Mouse (Mus musculus): ENCODE data around the gene Ncoa5.

Ncoa5 gene

DNA sequence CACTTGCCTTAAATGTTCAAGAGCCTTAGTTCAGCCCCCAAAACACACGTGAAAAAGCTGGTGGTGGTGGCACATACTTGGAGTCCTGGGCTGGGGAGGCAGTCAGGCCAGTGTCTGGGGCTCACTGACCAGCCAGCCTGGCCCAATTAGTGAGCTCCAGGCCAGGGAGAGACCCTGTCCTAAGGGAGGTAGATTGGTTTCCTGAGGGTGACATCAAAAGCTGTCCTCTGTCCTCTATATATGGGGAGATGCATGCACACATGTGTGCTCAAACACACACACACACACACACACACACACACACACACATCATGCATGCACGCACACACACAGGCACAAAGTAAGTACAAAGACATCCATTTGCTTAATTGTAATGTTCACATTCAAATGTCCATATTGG, 9.1 kb upstream of the Ncoa5 start:
- no peak for DNase-seq

DNA sequence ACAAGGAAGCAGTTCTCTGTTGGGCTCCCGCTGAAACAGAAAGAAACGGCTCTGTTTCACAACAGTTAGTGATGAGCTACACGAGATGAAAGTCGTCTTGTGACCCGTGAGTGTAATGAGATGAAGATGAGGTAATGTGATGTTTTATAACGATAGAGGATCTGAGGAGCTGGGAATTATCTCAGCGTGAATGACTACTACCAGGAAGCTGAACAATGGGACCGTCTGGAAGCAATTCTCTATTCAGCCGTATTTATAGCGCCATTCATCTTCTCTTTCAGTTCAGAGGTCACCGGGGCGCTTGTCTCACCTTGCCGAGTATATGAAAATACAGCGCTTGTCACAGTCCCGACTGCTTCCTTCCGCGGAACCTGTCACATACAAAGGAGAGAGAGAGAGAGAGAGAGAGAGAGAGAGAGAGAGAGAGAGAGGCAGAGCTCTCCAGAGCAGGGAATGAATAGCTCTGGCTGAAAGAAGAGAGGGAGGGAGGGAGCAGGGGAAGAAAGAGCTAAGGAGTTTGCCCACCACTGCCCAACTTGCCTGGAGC, 8.5 kb upstream of the Ncoa5 start:
- DNase-seq = peak; percentile 75

DNA sequence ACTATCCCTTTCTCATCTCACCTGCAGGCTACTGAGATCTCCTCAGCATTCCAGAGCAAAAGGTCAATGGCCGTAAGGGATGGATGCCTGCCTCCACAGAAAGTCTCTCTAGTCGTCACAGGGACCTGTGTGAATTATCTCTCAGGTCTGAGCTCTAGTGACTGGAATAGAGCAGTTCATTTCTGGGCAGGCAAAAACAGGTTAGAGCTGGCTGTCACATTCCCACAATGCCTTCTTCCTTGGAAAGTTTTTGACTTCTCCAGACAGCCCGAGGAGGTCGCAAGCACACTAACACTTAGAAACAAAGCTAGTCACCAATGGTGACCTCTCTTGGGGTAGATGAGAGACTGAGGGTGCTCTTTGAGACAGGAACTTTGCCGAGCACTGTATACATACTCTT, 7.5 kb upstream of the Ncoa5 start:
- no peak for DNase-seq

DNA sequence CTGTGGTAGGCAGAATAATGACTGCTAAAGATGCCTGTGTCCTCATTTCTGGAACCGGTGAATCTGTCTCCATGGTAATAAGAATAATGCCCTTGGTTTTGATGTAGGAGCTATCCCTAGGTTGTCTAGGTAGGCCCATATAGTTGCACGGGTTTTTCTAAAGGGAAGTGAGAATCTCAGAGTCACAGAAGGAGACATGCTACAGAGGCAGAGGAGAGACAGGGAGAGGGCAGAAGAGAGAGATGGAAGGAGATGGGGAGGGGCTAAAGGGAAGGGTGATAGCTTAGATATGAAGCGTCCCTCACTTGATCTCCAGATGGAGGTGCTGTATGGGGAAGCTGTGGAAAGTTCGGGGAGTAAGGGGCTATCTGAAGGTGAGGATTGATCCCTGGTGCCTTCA, 2.7 kb upstream of the Ncoa5 start:
- DNase-seq = no peak

DNA sequence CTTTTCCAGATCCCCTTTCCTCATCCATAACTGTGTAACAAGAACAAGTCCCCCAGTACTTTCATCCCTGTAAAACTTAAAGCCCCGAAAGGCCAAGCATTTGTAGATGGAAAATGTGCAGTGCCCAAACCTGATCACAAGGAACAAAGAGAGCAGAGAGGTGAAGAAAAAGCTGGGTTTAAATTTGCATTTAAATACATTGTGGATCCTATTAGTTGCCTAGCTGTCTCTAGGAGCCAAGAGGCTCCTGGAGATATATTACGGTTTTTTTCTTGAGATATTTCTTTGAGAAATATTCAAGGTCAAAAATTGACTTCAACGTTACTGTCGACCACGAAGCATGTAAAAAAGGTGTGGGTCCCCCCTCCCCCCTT, 378 bp upstream of the Ncoa5 start:
- no peak for DNase-seq

DNA sequence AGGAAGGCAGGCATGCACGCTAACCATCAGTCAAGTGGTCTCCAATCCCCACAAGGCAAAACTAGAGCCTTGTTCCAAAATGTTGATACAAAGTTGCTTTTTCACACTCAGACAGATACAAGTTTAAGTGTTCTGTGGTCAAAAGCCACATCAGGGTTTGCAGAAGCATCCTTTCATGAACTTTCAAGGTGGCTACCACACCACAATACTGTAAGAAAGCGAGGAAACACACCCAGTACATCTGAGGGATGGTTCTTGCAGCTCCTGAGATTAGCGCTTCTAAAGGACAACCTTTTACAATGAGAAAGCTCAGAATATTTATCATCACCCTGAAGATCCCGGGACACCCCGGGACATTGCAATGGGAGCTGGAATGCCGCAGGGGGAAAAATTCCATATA, 1.4 kb downstream of the Ncoa5 start:
- no peak for DNase-seq

DNA sequence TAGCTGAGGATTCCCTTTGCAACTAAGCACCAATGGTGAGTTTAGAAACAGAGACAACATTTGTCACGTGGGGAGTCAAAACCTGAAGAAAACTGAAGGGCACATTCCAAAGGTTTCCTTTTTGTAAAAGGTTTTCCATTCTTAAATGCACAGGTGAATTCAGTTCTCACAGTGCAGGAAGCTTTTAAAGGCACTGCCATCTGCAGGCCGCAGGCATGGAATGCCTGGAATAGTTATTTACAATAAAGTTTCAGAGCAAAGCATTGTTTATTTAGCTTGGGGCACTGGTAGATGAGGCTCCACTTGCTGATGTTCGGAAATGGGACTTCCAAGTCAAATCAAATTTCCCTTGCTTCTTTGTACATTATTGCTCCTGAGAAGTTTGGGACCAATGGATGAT, 2.1 kb downstream of the Ncoa5 start:
- DNase-seq = no peak

DNA sequence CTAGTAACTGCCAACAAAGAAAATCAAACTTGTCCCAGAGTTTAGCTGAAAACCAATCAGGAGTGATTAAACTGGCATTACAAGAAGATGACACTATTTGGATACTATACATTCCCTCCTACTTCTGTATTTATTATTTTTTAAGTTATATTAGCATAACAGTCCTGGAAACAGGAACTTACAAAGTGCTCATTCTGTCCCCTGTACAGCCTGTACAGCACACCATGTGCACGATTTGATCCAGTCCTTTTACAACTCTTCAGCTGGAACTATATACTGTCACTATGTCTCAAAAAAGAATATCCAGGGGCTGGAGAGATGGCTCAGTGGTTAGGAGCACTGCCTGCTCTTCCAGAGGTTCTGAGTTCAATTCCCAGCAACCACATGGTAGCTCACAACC, 7.5 kb downstream of the Ncoa5 start:
- no peak for DNase-seq

DNA sequence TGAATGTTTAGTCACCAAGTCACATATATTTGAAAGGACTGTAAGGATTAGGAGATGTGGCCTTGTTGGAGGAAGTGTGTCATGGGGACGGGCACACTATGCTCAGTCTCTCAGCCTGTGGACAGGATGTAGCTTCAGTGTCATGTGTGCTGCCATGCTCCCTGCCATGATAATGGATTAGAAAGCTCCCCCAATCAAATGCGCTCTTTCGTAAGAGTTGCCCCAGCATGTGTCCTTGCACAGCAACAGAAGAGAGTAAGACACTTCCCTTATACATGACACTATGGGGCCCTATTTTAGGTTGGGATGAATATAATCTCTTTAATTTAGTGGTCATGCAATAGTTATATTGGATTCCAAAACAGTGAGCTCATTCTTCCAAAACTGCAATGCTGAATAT, 14.2 kb downstream of the Ncoa5 start:
- no peak for DNase-seq

DNA sequence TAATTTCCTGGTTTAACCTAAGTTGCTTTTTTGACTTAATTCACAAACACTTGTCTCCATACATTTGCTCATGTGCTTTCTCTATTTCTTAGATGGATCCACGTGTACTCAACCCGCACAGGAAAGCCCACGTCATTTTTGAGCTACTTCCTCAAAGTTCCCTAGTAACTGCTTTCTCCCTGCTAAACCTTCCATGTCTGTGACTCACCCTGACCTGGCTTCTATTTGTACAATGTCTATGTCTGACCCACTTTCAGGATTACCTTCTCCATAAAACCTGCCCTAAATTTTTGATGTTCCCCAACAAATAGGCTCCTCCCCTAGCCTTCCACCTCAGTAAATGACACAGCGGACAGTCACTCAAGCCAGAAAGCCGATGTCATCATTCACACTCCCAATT, 19.7 kb downstream of the Ncoa5 start:
- DNase-seq = no peak

DNA sequence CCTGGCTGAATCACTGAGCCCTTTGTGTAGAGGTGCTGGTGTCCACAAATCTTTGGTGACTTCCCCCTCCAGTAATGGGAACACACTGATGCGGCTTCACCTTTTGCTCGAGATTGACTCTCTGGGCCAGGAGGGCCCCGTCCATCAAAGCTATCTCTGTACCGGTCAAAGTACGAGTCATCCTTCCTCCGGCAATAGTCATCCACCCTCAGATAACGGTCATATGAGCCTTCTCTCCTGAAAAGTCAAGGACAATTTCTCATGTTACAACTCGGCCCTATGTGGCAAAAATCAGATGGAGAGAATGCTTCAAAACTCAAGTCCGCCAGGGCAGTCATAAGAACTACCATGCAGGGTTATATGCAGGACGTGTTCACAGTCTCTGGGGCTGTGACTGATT, 24.3 kb downstream of the Ncoa5 start:
- no peak for DNase-seq

DNA sequence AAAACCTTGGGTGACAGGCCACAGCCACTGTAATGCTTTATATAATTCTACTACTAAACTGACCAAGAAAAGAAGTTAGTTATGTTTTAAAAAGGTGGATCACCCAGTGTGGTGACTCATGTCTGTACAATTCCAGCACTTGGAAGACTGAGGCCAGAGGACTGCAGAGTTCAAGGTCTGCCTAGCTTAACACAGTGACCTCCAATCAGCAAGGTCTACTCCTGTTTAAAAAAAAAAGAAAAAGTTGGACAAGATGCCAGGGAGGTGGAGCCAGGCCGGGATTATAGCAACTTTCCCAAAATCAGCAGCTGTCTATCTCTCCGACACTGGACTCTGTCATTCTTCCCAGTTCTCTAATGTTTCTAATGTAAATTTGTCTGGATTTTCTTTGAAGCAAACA, 25.1 kb downstream of the Ncoa5 start:
- DNase-seq = no peak

DNA sequence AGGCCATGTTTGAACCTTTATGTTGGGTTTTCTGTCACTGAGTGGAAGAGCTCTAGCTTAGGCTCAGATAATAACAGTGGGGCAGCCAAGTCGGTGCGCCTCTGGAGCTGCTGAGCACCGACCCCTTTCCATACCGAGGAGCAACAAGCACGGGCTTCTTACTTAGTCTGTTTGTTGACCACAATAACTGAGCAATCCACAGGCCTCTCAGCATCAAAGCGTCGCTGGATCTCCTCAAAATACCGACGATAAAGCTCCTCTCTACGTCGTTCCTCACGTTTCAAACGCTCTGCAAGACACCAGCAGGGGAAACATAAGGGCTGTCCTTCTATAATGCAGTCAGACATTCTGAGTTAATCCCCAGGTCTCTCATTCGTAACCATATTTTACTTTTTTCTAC, 25.5 kb downstream of the Ncoa5 start:
- DNase-seq = no peak

DNA sequence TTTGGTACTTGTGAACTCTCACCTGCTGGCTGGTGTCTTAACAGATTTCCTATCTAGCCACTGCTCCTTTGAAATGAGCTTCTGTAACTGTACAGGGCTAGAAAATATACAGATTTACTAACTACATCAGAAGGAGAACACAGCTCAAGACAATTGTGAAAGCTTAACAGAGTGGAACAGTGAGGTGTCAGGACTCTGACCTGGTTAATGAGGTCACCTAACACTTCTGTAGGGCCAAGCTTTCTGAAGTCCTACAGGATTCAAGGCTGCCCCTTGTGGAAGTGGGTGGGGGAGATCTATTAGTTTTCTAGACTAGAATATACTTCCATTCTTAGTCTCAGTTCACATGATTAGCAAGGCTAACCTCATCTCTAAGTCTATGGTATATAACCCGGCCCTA, 26.7 kb downstream of the Ncoa5 start:
- DNase-seq = no peak

DNA sequence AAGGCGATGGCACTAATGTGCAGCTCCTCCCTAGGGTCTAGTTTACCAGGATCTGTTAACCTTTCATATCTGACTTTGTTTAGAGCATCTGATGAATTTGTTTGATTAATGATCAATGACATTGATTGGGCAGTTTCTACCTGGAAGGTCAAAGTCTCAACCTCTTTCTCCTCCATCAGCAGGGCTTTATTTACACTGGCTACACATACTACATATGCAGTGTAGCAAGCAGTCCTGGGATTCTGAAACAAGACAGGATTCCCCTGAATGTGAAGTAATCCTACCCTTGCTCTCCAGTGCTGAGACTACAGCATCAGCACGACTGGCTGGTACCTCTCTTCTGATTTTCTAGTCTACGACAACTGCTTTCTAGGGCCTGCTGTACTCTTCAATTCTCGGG, 27.9 kb downstream of the Ncoa5 start:
- no peak for DNase-seq

DNA sequence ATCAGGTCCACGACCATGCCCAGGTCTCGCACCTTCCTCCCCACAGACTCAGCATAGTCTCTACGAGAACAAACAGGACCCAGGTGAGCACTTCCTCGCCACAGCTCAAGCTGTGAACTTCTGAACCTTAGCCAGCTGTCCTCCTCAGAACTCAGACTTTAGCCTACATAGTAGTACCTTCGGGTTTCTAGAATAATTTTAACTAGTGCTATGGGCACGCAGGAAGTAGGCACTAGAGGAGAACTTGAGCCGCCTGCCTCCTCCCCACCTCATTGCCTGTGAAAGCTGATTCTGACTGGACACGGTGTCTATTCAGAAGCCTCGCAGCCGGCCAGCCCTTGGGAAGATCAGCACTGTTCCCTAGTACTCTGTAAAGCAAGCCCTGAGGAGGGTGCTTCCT, 30.4 kb downstream of the Ncoa5 start:
- DNase-seq = no peak

DNA sequence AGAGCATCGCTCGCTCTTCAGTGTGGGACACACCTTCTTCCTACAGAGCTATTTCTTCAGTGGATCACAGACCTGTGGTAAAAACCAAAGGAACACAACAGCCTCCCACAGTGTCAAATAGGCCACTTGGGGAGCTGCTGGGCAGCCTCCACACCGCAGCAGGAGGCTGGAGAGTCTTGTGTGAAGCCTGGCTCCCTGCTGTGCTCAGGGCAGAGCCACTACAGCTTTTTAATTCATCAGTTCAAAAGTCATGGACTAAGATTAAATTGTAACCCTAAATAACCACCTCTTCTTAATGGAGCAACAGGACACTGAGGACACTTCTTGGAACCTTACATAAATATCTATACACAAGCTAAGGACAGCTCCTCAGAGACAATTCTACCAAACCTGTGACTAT, 31.6 kb downstream of the Ncoa5 start:
- no peak for DNase-seq

DNA sequence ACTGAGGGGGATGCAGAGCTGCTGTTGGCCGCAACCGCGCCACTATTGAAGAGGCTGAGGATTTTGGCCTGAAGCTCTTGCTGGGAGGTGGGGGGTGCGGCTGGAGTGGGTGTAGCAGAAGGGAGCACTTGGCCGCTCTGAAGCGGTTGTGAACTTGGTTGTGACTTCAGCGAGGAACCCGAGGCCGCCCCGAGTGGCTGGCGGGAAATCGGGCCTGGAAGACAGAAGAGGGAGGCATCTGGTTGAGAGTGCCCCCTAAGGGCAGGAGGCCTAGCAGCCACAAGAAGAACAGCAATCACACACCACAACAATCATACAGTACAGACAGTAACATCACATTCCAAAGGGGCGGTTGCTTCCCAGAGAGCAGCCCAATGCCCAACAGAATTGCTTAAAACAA, 32.7 kb downstream of the Ncoa5 start:
- no peak for DNase-seq

DNA sequence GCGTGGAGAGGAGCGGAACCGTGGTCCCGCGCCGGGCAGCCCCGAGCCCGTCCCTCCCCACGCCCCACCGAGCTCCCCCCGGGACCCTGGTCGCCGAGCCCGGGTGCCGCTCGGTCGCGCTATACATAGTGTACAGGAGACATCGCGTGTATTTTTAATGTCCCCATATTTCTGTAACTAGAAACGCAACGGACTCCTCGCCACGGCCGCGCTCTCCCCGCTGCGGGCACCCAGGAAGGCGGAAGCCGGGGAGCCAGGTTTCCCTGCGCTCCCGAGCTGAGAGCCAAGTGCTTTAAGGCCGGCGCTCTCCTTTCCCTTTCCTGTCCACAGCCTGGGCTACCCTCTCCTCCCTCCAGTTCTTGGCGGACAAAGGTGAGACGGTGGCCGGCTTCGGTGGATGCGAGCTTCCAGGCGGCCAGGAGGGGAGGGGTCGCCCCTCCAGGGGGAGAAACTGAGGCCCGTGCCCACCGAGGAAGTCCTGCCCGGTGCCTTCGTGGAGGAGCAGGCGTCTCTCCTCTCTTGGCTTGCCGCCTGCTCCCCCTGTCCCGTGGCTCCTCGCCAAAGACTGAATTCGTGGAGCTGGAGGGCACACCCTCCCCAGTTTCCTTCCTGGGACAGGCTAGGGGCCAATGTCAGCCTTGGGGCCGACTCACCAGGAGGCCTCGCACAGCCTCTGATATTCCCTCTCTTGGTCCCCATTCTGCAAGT, 36.8 kb downstream of the Ncoa5 start:
- peak; percentile 29 for DNase-seq

DNA sequence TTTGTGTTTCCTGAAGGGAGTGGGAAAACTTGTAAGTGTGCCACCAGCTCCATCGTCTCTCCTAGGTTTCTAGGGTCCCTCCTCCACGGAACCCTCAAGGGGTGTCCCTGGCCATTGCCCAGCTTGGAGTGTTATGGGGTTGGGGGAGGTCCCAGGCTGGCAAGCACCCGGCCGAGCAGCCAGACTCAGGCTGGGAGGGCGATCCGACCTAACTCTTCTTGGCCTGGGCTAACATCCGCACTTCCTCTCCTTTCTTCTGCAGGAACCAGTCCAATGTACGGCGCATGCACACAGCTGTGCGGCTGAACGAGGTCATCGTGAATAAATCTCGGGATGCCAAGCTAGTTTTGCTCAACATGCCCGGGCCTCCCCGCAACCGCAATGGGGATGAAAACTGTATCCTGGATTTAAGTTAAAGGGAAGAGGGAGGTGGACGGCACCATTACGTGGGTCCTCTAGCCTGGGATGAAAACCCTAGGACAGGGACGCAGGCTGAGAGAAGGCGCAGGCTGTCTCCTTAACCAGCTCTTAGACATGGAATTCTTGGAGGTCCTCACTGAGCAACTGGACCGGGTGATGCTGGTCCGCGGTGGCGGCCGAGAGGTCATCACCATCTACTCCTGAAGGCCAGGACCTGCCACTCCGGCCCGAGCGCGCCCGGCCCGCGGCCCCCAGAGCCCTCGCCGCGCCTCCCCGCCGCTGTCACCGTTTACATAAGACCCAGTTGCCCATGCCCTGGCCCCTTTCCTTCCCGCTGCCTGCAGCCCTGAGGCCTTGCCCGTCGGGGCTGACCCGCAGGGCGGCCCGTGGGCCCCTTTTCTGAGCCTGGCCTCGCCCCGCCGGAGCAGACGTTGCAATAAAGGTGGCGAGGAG, 37.6 kb downstream of the Ncoa5 start:
- peak; percentile 31 for DNase-seq

DNA sequence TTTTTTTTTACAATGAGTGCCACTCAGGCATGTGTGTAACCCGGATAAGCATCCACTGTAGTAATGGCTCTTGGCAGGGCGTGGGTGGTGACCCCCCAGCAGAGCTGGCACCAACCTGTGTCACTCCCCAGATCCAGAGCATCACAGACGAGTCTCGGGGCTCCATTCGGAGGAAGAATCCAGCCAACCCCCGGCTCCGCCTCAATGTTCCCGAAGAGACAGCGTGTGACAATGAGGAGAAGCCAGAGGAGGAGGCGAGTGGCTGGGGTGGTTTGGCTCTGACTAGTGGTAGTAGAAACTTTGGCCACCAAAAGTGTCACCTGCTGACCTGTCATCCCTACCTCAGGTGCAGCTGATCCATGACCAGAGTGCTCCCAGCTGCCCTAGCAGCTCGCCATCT, 38.7 kb downstream of the Ncoa5 start:
- no peak for DNase-seq

DNA sequence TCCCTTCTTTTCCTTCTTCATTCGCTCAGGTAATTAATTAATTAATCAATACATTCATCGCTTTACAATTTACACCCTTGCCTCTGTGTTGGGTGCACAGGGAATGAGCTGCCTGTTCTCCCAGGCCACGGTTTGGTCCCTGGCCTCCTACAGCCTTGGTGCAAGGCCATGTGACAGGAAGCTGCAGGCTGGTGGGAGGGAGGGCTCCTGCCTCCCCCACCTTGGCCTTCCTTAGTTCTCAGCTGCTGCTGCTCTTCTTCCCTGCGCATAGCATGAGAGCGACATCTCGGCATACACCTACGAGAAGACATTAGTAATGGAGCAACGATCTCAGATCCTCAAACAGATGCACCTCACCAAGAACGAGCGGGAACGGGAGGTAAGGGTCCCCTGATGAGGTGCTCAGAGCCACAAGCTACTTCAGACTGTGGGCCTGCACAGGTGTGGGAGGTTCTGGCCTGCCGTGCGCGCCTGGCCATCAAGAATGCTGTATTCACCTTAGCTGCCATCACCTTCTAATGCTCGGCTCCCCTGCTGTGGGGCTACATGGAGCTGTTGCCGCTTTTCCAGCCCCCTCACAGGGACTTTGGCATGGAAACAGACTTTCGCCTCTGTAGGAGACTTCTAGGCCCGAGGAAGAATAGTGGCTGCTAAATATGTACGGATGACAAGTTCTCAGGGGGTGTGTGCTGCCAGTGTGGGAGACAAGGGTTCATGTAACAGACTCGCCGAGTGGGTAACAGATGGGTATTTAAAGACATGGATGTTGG, 39.8 kb downstream of the Ncoa5 start:
- no peak for DNase-seq

DNA sequence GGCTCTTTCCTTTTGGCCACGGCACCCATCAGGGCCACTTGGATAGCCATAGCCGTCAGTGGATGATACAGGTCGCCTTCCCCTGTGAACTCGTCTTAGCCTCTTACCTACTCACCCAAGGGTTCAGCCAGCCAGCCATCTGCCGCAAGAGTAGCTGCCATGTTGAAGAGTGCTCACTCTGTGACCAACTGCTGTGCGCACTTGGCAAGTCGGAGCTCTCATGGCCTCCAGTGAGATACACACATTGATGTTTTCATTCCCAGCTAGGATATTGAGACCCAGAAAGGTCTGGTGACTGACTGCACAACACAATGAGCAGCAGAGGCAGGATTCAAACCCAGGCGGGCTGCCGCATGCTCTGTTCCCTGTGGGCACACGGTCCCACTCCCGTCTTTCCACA, 40.5 kb downstream of the Ncoa5 start:
- DNase-seq = no peak

DNA sequence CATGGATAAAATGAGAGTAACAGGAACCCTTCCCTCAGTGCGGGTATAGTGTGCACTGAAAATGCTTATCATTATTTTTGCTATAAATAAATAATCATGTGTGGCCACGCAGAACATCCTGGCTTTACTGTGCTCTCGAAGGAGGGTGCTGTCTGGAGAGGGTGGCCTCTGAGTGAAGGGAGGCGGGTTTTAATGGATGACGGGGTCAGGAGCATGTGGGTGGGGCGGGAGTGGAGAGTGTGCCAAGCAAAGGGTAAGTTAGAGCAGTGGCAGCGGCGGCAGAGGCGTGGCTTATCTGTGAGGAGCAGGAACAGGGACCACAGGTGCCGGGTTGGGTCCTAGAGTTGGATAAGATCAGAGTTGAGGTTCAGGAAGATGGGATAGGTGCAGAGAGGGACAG, 42.9 kb downstream of the Ncoa5 start:
- DNase-seq = no peak

All from retina, postnatal 1 day (tissue).